Mouse (Mus musculus) regulatory T cell (primary cell): ENCODE measurements around the gene Mlycd.

Experiments
- in situ Hi-C: fragments of 300-600 bp; cut with MboI, MseI; formaldehyde crosslinking; loops from one replicate; pipeline ENCODE4 v1.15.1; 2025; ENCODE audit warnings: high pct_unique_total_duplicates

Gene Mlycd

DNA sequence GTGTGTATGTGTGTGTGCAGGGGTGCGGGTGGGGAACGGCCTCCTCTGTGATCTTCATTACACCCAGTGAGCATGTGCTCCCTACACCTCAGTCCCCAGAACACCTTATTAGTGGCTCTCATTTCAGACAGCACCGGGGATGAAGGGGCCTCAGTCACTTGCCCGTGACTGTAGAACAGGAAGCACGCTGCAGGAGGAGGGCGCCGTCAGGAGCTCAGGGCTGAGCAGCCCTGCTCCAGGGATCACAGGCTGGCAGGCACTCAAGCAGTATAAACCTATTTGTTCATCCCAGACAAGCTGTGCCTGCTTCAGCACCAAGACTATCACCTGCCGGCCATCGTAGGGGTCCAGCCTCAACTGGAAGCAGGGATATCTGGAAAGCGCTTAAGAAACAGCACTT, 9.2 kb downstream of the Mlycd start:
- in situ Hi-C loops = no loop called here

DNA sequence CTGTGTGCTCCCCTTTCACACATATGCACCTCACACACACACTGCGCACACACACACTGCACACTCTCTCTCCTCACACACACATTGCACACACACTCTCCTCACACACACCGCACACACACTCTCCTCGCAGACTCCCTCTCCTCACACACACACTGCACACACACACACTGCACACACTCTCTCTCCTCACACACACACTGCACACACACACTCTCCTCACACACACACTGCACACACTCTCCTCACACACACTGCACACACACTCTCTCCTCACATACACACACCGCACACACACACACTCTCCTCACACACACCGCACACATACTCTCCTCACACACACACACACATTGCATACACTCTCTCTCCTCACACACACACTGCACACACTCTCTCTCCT, 10.0 kb downstream of the Mlycd start:
- in situ Hi-C loops = no loop called here

DNA sequence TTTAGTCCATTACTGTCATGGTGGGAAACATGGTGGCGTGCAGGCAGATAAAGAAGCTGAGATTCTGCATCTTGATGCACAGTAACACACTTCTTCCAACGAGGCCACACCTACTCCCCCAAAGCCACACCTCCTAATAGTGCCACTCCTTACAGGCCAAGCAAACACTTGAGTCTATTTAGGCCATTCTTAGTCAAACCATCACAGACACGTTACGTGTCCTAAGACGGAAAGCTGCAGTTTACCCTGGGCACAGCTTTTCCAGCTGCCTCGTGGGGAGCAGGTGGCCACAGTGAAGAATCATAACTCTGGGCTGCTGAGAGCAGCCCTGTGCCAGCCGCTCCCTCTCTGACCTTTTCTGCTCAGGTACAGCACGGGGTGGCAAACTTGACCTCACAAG, 13.6 kb downstream of the Mlycd start:
- in situ Hi-C loops = no loop called here

DNA sequence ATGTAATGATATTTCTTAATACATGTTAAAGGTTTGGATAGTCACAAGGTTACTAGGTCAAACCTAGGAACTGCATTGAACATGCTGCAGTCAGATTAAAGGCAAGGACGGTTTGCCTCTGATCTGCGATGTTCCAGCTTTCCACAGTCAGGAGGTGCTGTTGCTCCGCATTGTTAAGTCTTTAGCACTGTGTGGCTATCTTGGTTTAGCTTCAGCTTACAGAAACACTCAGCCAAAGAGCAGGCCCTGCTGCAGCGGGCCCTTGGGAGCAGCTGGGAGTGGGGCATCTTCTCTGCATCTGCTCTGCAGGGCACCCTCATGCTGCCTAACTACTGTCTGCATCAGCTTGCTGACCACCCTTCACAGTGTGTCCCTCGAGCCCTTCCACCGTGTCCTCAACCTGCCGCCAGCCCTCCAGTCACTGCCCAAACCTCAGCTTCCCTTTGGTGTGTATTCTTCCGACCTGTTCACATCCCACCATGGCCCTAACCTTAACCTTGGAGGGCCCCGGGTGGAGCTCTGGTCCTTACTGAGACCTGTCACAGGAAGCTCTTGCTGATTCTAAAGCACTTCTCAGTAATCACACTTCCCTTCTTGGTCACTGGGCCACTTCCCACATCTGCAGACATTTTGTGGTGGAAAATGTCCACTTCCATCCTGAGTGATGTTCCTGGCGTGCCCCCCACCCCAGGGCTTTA, 17.5 kb downstream of the Mlycd start:
- in situ Hi-C loops = loop anchor here (5.0 to 10.0 kb wide), 3 partner anchors 35 to 193 kb away; partner anchors contain the start of genes Necab2 and Taf1c

DNA sequence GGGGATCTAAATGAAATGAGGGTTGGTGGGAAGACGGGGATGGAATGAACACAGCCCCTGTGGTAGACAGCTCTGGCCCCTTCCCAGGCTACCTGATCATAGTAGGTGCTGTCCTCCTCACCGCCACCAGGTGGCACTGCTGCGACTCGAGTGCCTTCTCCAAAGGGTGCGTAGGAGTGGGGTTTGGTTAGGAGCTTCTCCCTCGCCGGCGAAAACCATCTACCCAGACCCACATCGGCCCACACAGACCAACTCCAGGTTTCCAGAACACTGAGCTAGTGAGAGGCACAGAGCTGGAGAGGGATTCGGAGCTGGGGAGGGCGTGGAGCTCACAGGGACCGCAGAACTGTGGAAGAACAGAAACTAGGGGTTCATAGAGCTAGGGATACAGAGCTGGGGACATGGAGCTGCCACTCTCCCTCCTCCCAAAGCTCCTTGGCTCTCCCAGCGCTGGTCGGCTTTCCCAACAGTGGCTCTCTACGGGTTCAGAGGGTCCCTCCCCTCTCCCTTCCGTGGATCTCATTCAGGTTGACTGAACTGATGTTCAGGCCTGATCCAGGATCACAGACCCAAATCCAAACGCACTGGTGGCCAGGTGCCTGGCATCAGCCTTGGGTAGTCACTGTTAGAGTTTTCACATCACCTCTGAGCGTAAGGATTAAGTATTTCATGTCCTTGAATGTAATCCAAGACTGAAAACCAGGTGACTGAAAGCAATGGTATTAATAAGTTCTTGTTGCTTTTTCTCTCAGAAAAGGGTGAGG, 18.2 kb downstream of the Mlycd start:
- in situ Hi-C loops = loop anchor here (5.0 to 10.0 kb wide), 3 partner anchors 34 to 192 kb away; partner anchors contain the start of genes Necab2 and Taf1c

DNA sequence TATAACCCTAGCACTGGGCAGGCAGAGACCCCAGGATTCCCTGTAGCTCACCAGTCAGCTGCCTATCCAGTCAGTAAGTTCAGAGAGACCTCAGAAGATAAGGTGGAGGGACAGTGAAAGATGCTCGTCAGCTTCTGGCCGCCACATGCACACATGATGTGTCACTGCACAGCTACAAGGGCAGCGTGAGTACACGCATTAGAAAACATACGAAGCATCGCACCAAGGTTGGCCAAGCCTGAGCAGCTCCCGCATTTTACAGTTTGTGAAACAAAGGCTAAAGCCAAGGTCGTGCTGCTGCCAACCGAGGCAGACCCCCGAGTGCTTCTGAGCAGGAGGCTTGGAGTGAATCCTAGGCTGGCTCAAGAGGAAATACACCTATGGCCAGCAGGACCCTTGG, 18.9 kb downstream of the Mlycd start:
- in situ Hi-C loops = loop anchor here (5.0 to 10.0 kb wide), 3 partner anchors 34 to 191 kb away; partner anchors contain the start of genes Necab2 and Taf1c

DNA sequence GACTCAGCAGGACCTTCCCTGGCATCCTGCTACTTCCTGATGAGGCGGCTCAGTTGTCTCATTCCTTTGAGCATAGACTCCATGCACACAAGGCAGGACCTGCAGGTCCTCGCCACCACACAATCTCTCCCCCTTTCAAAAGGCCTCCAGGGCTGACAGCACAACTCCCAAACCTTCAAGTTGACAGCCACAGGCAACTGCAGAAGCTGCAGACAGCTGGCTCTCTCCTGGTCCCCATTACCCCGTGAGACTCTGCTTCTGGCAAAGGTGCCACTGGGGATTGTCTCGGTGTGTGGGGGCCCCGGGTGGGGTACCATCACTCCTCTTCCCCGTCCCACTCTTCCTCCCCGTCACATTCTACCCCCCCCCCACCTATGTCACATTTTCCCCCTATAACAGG, 25.6 kb downstream of the Mlycd start:
- in situ Hi-C loops = no loop called here

DNA sequence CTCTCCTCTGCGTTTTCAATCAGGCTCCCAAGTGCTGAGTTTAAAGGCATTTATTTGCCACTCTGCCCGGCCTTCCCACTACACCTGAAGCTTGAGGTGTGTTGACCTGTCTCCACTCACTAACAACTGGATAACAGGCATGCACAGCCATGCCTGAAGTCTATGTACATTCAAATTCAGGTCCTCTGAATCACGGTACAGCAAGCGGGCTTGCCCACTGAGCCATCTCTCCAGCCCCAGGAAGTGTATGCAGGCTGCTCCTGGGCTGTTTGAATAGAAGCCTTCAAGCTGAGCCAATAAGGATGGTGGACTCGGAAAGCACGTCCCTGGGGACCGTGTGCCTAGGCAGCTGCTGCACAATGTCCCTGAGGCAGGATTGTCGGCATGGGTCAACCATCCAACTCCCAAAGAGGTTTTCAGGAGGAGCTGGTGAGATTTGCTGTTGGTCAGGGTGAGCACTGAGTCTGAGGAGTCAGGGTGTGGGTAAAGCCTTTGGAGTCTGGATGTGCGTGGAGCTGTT, 27.0 kb downstream of the Mlycd start:
- in situ Hi-C loops = no loop called here

DNA sequence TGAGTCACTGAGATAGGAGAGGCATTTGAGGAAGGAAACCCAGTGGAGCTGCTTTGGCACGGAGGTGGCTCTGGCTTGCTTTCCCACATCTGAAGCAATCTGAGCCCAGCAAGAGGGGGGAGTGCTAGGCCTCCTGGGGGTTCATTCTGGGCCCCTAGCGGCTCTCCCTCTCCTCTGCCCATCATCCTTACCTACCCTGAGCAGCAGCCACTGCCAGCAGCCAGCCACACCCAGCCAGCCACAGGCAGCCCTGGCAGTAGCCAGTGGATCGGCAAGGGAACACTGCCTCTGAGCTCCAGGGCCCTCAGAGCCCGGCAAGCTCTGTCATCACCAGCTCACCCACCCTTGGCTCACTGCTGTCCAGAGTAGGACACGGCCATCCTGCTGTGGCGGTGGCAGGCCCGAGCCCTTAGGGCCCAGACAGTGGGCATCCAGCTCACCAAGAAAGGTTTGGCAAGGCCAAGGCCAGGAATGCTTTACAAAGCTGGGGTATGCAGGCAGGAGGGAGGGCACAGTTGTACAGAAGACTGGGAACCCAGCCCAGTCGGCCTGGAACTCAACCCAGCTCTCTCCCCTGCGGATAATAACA, 27.5 kb downstream of the Mlycd start:
- in situ Hi-C loops = no loop called here

DNA sequence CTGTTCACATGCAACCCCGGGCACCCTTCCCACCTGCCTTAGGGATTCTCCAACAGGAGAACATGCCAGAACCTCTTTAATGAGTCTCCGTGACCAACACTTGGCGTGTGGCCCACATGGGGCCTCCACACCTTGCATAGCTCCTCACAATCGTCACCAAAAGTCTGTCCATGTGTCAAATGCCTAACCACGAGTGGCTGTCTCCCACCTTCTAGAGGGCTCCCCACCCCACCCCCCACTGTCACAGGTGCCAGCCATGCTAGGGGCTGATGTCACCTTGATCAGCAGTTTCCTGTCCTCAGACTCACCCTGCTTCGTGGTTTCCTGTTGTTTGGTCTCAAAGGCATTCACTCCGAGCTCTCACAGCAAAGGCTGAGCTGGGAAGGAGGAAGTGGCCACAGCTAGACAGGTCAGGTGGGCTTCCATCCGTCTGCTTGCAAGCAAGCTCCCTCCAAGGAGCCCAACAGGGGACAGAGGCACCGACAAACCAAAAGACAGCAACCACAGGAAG, 29.0 kb downstream of the Mlycd start:
- in situ Hi-C loops = no loop called here

DNA sequence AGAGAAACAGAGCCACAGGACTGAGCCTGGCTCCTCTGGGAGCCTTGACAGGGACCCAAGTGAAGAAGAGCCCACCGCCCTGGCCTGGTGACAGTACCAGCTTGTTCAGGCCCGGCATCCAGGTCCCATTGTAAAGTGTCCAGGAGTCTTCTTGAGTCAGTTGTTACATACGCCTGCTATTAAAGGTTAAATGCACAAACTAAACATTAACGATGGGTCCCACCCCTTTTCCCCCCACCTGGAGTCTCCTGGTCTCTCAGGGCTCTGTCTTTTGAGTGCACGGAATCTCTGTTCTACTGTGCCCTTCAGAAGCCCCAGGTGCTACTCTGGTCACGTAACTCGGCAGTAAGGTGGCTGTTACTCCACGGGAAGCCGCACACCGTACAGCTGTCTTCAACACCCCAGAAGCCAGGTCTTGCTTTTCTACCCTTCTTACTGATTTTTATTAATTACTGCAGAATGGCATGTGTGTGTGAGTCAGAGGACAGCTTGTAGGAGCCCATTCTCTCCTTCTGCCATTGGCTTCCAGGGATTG, 29.6 kb downstream of the Mlycd start:
- in situ Hi-C loops = no loop called here

DNA sequence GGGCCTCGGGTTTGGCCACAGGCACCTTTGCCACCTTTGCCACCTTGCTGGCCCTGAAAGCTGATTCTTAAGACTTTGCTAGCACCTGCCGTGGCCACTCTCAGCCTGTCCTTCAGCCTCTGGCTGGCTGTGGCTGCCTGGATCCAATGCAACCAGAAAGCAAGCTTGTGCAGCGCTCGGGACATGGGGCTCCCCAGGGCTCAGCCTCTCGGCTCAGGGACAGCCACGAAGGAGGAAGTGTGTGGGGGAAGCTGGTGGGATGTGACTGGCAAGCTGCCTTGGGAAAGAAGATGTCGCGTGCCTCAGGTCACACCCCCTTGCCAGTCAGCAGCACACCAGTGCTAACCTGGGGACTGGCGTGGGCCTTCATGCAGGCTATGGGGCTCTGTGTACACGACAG, 30.1 kb downstream of the Mlycd start:
- in situ Hi-C loops = loop anchor here (5.0 kb wide), 1 partner anchor 488 kb away; the partner anchor contains the start of genes Gm20388 and Usp10

DNA sequence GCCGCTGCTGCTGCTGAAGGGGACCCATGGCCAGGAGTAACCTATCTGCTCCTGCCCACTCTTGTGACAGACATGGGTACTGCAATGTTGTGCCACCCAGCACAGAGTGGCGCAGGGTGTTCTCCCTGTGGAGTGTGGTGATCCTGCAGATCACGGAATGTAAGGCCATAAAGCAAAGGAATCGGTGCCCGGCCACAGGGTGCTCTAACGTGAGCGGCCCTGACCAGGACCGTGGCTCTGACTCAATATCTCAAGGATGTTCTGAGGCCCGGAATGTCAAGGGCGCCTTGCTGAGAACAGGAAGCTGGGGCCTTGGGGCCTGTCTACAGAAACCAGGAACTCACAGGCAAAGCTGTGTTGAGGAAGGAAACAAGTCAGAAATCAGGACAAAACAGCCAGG, 30.9 kb downstream of the Mlycd start:
- in situ Hi-C loops = loop anchor here (5.0 kb wide), 1 partner anchor 487 kb away; the partner anchor contains the start of genes Gm20388 and Usp10

DNA sequence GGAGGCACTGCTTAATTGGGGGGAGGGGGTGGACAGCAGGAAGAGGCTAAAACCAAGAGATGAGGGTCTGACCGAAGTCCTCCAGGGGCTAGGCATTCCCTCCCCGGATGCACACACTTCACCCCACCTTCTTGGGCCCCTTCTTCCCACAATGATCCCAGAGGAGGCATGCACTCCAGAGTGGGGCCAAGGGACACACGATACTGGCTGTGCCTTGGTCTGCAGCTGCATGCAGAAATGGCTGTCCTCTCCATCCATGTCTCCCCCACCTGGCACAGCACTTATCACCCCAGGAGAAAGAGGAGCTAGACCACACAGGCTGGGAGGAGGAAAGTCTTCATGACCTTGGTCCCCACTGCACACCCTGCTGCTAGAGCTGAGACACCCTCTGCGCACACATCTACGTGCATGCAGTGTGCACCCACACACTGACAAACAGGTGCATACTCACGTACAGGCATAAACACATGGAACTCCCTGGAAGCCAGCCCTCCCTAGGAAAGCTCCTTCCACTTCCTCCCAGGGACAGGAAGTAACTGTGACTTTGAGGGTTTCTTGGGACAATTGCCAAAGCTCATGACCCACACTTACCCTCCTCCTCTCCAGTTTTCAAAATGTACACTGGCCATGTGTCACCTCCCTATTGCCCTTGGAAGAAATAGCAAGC, 31.5 kb downstream of the Mlycd start:
- in situ Hi-C loops = loop anchor here (5.0 kb wide), 1 partner anchor 486 kb away; the partner anchor contains the start of genes Gm20388 and Usp10

DNA sequence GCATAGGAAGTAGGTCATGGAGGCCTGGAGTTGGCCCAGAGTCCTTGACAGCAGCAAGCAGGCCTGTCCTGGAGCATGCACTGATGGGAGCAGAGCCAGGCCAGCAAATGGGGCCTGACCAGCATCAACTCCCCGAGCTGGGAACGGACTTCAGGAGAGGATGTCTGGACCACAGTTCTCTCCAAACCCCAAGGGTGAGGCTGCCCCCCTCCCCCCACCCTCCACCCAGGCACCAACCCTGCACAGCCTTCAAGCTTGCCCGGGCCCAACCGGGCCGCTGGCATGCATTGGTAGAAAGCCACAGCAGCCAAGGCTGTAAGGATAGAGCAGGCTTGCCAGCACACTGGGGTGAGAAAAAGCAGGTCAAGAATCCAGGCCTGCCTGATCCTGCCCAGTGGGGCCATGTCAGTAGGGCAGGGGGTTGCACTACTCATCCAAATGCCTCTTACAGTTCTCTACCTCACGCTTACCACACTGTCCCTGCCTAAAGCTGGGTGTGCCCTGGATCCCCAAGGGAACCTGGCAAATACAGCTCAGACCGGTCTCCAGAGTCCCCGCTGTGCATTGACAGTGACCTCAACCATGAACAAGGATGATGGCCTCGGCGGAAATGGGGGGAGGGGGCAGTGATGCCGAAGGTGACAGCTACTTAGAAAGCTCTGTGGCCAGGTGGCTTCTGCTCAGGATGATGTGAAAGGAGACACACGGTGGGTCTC, 33.1 kb downstream of the Mlycd start:
- in situ Hi-C loops = loop anchor here (5.0 kb wide), 1 partner anchor 485 kb away; the partner anchor contains the start of genes Gm20388 and Usp10

DNA sequence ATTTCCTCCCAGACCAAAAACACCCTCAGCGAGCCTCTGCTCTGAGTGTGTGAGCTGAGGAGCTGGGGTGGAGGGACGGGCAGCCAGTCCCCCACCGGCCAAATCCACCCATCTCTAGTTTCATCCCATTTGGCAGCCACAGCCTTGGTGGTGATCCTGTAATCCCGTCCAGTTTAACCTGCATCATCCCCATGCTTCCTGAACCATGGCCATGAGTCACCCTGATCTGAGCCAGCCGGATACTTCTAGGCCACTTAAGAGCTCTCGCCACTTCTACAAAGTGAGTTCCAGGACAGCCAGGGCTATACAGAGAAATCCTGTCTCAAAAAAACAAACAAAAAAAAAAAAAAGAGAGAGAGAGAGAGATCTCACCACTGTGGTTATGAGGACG, 33.7 kb downstream of the Mlycd start:
- in situ Hi-C loops = loop anchor here (5.0 kb wide), 1 partner anchor 484 kb away; the partner anchor contains the start of genes Gm20388 and Usp10

DNA sequence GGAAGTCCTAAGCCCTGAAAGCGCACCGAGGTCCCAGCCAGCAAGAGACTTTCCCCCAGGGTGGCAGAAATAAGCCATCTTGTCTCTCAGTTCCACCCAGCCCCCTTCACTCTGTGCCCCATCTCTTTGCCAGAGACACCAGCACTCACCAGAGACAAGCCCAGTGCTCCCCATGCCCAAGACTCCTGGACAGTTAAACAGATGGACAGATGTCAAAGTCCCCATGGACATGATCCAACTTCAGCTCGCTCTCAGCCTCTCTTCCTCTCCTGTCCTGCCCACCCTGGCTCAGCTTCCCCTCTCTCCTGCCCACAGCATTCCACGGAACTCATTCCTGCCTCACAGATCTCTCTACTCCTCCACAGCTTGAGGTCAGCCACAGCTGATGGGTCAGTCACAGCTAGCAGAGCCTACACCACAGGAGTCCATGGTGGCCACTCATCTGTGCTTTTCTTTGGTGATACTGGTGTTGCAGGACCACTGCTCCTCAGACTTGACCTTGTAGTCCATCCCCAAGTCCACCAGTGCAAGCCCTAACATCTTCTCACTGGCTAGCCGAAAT, 34.2 kb downstream of the Mlycd start:
- in situ Hi-C loops = loop anchor here (5.0 kb wide), 1 partner anchor 483 kb away; the partner anchor contains the start of genes Gm20388 and Usp10

DNA sequence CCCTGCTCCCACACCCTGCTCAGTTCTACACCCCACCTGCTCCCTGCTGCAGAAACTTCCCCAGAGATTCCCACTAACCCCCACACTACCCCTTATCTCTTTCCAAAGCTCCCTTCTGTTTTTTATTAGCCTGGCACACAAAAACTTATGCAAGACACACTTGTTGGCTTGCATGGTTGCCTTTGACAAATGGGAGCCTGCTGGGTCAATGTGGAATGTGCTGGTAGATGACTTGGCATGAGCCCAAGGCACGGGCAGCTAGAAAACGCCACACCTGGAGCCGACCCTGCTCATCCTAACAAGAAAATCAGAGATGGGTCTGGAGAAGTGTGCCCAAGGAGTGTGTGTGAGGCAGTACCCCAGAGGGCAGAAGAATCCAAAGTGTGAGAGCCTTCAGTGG, 34.9 kb downstream of the Mlycd start:
- in situ Hi-C loops = loop anchor here (5.0 kb wide), 1 partner anchor 483 kb away; the partner anchor contains the start of genes Gm20388 and Usp10

DNA sequence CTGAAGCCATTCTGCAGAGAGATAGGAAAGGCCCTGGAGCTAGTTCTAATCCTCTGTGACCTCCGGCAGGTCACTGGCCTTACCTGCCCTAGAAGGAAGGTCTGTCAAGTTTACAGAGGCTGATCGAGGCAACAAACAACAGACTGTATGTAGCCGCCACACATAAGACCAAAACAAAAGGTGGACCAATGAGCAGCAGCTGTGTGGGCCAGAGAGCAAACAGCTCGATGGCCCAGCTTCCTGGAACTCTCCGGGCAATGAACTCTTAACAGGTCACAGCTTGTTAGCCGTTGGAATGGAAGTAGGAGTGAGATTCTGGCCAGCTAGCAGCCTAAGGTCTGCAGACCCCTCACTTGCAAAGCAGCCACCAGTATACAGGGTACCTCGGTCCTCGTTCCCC, 35.6 kb downstream of the Mlycd start:
- in situ Hi-C loops = no loop called here

DNA sequence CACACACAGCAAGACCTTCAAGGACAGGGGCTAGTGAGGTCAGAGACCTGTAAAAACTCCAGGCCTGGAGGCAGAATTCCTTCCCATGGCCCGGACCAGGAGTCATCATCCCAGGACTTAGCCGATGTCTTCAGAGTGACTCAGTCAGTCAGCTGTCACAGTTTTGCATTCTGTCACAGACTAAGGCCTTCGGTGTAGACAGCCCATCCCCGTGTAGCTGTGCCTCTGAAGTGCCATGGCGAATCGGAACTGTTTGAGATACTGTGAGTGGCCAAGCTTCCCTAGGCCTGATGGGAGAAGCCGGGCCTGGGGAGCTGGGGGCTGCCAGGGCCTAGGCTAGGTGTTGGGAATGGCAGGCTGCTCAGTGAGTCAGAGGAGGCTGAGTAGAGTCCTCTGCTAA, 36.0 kb downstream of the Mlycd start:
- in situ Hi-C loops = no loop called here
